16 mouse cellular contexts compared by ENCODE assay signal in the genomic region with DNA sequence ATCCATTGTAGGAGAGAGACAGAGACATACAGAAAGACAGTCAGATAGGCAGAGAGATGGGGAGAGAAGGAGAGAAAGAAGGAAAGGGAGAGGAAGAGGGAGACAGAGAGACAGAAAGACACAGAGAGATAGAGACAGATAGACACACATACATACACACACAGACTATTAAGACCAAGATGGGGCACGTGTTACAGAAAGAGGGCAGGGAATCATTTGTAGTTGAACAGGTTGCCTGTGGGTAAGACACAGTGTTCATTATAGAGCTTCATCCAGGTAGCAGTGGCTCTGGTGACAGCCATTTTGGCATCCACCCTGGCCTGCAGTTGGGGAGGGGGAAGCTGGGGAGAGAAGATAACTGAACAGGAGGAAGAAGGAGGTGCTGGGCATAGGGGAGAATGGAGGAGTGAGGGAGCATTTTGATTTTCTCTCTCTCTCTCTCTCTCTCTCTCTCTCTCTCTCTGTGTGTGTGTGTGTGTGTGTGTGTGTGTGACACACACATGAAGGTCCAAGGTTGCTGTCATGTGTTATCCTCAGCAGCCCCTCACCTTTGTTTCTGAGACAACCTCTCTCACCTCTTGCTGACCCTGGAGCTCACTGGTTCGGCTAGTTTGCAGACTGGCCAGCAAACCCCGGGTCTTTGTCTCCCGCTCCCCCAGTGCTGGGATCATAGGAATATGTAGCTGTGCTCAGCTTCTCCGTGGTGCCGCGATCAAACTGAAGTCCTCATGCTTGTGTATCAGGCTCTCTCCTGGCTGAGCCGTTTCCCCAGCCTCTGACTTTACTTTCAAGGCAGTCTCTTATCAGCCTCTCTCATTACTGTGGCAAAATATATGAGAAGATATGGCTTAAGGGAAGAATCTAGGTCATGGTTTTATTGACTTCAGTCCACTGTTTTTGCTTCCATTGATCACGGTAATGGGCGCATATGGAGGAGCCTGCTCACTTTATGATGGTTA. TPM values are rescaled to one million over a fixed set of nuclear protein-coding genes. Genes with fewer than 3 reads are reported as not detected.
DNase-seq lines count a peak whose midpoint lies in the region; ATAC-seq lines count a peak whose summit lies in the region.
"Had no signal": no experiment of that assay in that cellular context is flagged by ENCODE, and none has a peak within 500 bp of the region (broad histone marks: within the 10 kb centered on the region; RNA-seq: fewer than 3 reads in every experiment).

No protein-coding gene starts in this region.

- no peak for DNase-seq in heart, embryonic 10.5 days (ENCODE audit: low spot score)
- DNase-seq in heart, postnatal 10 days = no peak
- DNase-seq in liver, embryonic 11.5 days (ENCODE audit: low spot score) = no peak
- DNase-seq in layer of hippocampus, adult 9-11 months = no peak

- H3K27me3 ChIP-seq in heart, embryonic 10.5 days (ENCODE audit: insufficient read depth, poor library complexity, severe bottlenecking) = no peaks in the 10 kb centered on the region
- no peaks in the 10 kb centered on the region for H3K27me3 ChIP-seq in liver, embryonic 11.5 days (replicated peaks; ENCODE audit: control insufficient read depth, insufficient read depth, low read length)
- no peaks in the 10 kb centered on the region for H3K27me3 ChIP-seq in liver, embryonic 12.5 days (replicated peaks)
- H3K27me3 ChIP-seq: forebrain, embryonic 15.5 days; liver, embryonic 15.5 days; lung, embryonic 15.5 days; midbrain, embryonic 13.5 days; neural tube, embryonic 12.5 days had no signal

- peak overlapping the region; percentile 13; the same call in 1 of the 2 replicates for H3K4me2 ChIP-seq in liver, embryonic 11.5 days
- H3K4me2 ChIP-seq in liver, embryonic 12.5 days = no peak overlapping the region; the same call in 1 of the 2 replicates
- H3K4me2 ChIP-seq: forebrain, embryonic 15.5 days; hindbrain, embryonic 14.5 days; liver, embryonic 15.5 days; lung, embryonic 15.5 days; midbrain, embryonic 13.5 days had no signal

- 79% methylated on average over 10 of the region's 10 CpGs for WGBS in heart, embryonic 10.5 days
- 72% methylated on average over 10 of the region's 10 CpGs for WGBS in liver, embryonic 11.5 days
- 58% methylated on average over 10 of the region's 10 CpGs for WGBS in liver, embryonic 12.5 days (ENCODE audit: insufficient replicate concordance)

- H3K36me3 ChIP-seq in heart, embryonic 10.5 days = no peaks in the 10 kb centered on the region
- H3K36me3 ChIP-seq in liver, embryonic 11.5 days (ENCODE audit: control insufficient read depth, insufficient read depth, low read length) = no peaks in the 10 kb centered on the region
- H3K36me3 ChIP-seq in liver, embryonic 12.5 days = no peaks in the 10 kb centered on the region
- H3K36me3 ChIP-seq: forebrain, embryonic 15.5 days; liver, embryonic 15.5 days; lung, embryonic 15.5 days; midbrain, embryonic 13.5 days; neural tube, embryonic 12.5 days had no signal

- H3K9me3 ChIP-seq in heart, embryonic 10.5 days = no peaks in the 10 kb centered on the region
- H3K9me3 ChIP-seq in liver, embryonic 11.5 days (ENCODE audit: control insufficient read depth, low read length) = no peaks in the 10 kb centered on the region
- H3K9me3 ChIP-seq in liver, embryonic 12.5 days (replicated peaks) = no peaks in the 10 kb centered on the region
- H3K9me3 ChIP-seq: forebrain, embryonic 15.5 days; liver, embryonic 15.5 days; lung, embryonic 15.5 days; midbrain, embryonic 13.5 days; neural tube, embryonic 12.5 days had no signal

- intact Hi-C loops in heart, postnatal 10 days (cut with DNase I) = no loop called here

- H3K9ac ChIP-seq in liver, embryonic 11.5 days (ENCODE audit: low read depth, low read length) = 0 out of 2 replicates have a peak overlapping the region, but pooled peaks have one; percentile 10
- no peak overlapping the region; the same call in 1 of the 2 replicates for H3K9ac ChIP-seq in liver, embryonic 12.5 days
- H3K9ac ChIP-seq: forebrain, embryonic 15.5 days; hindbrain, embryonic 14.5 days; liver, embryonic 15.5 days; lung, embryonic 15.5 days; midbrain, embryonic 13.5 days; neural tube, embryonic 12.5 days had no signal

- peak overlapping the region; percentile 69; the same call in 1 of the 2 replicates for H3K27ac ChIP-seq in heart, embryonic 10.5 days
- H3K27ac ChIP-seq in liver, embryonic 11.5 days (ENCODE audit: low read depth, low read length) = no peak overlapping the region
- no peak overlapping the region for H3K27ac ChIP-seq in liver, embryonic 12.5 days
- H3K27ac ChIP-seq: forebrain, embryonic 15.5 days; hindbrain, embryonic 14.5 days; liver, embryonic 15.5 days; lung, embryonic 15.5 days; midbrain, embryonic 13.5 days; neural tube, embryonic 12.5 days had no signal

- H3K4me3 ChIP-seq in heart, embryonic 10.5 days = no peak overlapping the region
- H3K4me3 ChIP-seq in liver, embryonic 11.5 days (ENCODE audit: low read depth, low read length) = no peak overlapping the region
- no peak overlapping the region for H3K4me3 ChIP-seq in liver, embryonic 12.5 days
- H3K4me3 ChIP-seq: erythroblast, embryonic 14.5 days; forebrain, embryonic 15.5 days; liver, embryonic 15.5 days; lung, embryonic 15.5 days; midbrain, embryonic 13.5 days; neural tube, embryonic 12.5 days had no signal

- no peak for ATAC-seq in liver, embryonic 11.5 days (replicated peaks; ENCODE audit: low FRiP score)
- no peak; the same call in 1 of the 2 replicates for ATAC-seq in liver, embryonic 12.5 days
- ATAC-seq in common myeloid progenitor, adult 5-6 weeks (replicated peaks; ENCODE audit: low read depth, poor library complexity, severe bottlenecking) = 0 out of 2 replicates have a peak, but pooled peaks have one; percentile 19
- peak; percentile 59 for ATAC-seq in megakaryocyte progenitor cell, adult 5-6 weeks (replicated peaks; ENCODE audit: poor library complexity)
- ATAC-seq: inflammation-experienced regulatory T-cells, adult 6 months had no signal

- H3K4me1 ChIP-seq in heart, embryonic 10.5 days = peaks cover 31% of the 10 kb centered on the region
- H3K4me1 ChIP-seq in liver, embryonic 11.5 days (replicated peaks; ENCODE audit: control insufficient read depth, insufficient read depth, low read length) = peaks cover 9% of the 10 kb centered on the region
- peaks cover 15% of the 10 kb centered on the region for H3K4me1 ChIP-seq in liver, embryonic 12.5 days
- H3K4me1 ChIP-seq: lung, embryonic 15.5 days had no signal

RNA-seq across cellular contexts. Expression of gene Mgst2, which starts 47.5 kb away (rescaled TPM):
- 1.1 and 4.1 TPM in 2 replicates for polyA plus RNA-seq in heart, embryonic 10.5 days (2016; fragmentation: Nextera tagmentation; extraction: Ambion mirVana)
- 1 to 10 TPM in 1 of 2 experiments, under 1 TPM in 1; 0.35 to 2.1 TPM for total RNA-seq in heart, postnatal 10 days (2021)
- polyA plus RNA-seq in liver, embryonic 11.5 days (2014; fragmentation: Nextera tagmentation; extraction: Ambion mirVana) = 16.5 and 16.6 TPM in 2 replicates
- 14.7 and 16.5 TPM in 2 replicates for polyA plus RNA-seq in liver, embryonic 12.5 days (2016; fragmentation: Nextera tagmentation; extraction: Ambion mirVana)
- 2.3 and 9.9 TPM in 2 replicates for total RNA-seq in common myeloid progenitor, adult 5-6 weeks (2017)
- total RNA-seq in megakaryocyte progenitor cell, adult 5-6 weeks (2015) = 132 and 146 TPM in 2 replicates
- 44.7 and 52.2 TPM in 2 replicates for total RNA-seq in megakaryocyte progenitor cell, adult 5-6 weeks (2017)
- total RNA-seq: layer of hippocampus, adult 18-20 months had no signal
- polyA plus RNA-seq: erythroblast, embryonic 14.5 days had no signal

RNA-seq across cellular contexts. Expression of gene Setd7, which starts 52.0 kb away (rescaled TPM):
- 3.6 and 3.9 TPM in 2 replicates for polyA plus RNA-seq in heart, embryonic 10.5 days (2016; fragmentation: Nextera tagmentation; extraction: Ambion mirVana)
- 10 to 100 TPM; 57.0 to 67.0 TPM for total RNA-seq in heart, postnatal 10 days (2021)
- polyA plus RNA-seq in liver, embryonic 11.5 days (2014; fragmentation: Nextera tagmentation; extraction: Ambion mirVana) = 2.3 and 2.4 TPM in 2 replicates
- 1.0 and 1.7 TPM in 2 replicates for polyA plus RNA-seq in liver, embryonic 12.5 days (2016; fragmentation: Nextera tagmentation; extraction: Ambion mirVana)
- 23.2 and 29.5 TPM in 2 replicates for total RNA-seq in common myeloid progenitor, adult 5-6 weeks (2017)
- 38.2 and 38.9 TPM in 2 replicates for total RNA-seq in megakaryocyte progenitor cell, adult 5-6 weeks (2015)
- total RNA-seq in megakaryocyte progenitor cell, adult 5-6 weeks (2017) = 25.8 and 30.2 TPM in 2 replicates

Comparison
In these comparisons a context has a peak if more than half of its experiments do, and no peak if none do; other contexts are left out.
1. ATAC-seq: peak in common myeloid progenitor, adult 5-6 weeks (single experiment) and megakaryocyte progenitor cell, adult 5-6 weeks (single experiment); none in liver, embryonic 11.5 days (single experiment) and liver, embryonic 12.5 days (single experiment).